Mouse (Mus musculus): ENCODE measurements at regions not wholly inside any gene's neighbourhood (a gene's known extent, or its start where the extent isn't known, plus 50 kb on each side); places are given as distances from the start of the nearest gene placed in this dataset.

DNA sequence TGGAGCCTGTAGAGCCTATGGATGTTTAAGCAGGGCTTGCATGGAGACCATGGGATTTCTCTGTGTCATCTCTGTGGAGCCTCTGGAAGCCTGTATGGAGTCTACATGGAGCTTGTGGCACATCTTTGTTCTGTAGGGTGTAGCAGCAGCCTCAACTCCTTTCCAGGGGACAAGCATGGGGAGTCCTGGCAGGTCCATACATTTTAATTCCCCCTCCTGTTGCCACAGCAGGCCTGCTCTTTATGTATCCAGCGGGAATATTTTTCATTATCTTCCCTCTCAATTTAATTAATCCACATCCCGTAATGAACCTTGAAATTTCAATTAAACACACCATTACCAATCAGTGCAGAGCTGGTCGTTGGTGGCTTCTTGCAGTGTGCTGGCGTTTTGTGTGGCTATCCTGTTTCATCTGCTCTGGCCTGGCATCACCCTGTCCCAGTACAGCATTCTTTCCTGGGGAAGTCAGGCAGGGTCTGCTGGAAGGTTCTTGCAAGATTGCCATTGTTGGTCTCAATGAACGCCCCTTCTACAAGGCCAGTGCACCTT is 81.8 kb upstream of the Hdac4 start:
- no peak for DNase-seq (ENCODE audit: low spot score)

DNA sequence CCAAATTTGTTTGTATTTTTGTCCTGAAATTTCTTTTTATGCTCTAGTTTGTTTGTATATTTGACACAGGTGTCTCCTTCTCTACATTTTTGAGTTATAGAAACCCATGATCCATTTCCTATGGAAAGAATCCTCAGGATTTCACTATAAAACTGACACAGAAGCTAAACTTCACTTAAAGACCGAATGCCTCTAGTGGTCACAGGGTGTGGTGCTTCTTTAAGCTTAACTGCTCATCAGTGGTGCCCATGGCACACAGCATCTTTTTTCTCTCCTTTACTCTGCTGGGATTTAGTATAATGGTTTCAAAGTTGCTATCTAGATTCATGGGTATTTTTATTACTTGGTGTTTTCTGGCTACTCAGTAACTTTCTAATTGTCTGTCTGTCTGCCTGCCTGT is 79.9 kb upstream of the Hdac4 start:
- DNase-seq (ENCODE audit: low spot score): no peak

DNA sequence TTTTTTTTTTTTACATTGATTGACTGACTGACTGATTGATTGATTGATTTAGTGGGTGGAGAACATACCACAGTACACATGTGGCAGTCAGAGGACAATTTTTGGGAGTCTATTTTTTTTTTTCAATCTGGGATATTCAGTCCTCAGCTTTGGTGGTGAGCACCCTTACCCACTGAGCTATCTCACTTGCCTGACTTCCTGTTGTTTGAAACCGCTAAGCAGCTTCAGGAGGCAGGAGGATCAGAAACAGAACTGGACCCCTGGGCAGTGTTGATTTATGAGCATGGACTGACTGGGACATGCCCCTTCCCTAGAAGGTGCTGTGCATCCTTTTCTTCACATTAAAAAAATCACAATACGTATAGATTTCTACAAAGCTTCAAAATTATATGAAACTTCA is 78.3 kb upstream of the Hdac4 start:
- DNase-seq (ENCODE audit: low spot score): no peak

DNA sequence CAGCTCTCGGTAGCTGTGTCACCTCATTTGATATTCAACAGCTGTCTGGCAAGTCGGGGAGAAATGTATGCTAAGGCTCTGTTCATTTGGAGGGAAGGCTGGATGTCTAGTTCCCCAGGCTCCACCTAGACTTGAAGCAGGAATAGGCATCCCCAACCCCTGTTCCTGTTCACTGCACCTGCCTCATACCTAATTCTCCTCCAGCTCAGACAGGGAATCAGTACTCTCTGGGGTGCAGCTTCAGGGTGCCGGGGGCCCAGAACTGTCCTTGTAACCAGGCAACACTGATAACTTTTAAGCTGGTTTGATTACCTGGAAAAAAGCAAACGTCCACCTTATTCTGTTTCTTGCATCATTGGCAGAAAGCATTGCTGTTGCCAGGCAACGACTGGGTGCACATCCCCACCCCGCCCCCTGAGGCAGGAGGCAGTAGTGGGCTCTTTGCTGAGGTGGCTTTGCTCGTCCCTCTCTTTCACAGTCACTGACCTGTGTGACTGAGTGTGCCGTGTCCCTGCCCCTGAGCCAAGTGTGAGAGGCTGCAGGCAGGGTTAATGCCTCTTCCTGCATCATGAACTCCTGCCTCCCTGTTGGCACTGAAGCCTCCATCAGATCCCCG is 76.3 kb upstream of the Hdac4 start:
- no peak for DNase-seq (ENCODE audit: low spot score)

DNA sequence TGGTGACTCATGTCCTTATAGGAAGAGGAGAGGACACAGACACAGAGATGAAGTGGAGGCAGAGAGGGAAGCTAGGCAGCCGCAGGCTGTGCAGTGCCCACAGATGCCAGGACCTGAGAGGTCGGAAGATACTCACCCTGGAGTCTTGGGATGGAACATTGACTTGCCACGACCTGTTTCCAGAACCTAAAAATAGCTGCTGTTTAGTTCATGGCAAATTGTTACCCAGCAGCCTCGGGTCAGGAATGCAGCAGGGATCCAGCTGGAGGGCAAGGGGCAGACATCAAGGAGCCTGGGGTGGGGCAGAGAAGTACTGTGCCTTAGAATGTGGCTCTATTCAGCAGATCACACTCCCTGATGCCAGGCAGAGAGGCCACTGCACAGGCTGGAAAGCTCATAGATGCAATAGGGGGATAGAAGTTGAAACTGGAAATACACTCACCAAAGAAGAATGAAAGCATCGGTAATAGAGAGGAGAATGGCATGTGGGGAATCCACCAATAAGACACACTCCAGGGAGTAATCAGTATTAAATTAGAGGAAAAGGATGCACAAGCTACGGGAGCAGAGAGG is 75.1 kb upstream of the Hdac4 start:
- no peak for DNase-seq (ENCODE audit: low spot score)

DNA sequence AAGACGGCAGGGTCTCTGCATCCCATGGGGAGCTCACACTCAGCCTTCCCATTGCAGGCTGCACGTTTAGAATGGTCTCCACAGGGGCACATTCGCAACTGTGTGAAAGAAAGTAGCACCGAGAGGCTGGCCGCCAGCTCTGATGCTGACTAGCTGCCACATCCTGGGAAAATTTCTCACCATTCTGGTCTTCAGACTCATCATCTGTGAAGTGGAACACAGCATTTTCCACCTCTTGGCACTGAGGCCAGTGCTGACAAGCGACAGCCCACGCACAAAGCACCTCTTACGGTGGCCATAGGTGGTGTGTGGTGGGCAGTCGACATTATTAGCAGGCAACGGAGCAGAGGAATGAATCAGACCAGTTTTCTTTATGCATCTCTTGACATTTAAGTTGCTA is 74.0 kb upstream of the Hdac4 start:
- DNase-seq (ENCODE audit: low spot score): no peak

DNA sequence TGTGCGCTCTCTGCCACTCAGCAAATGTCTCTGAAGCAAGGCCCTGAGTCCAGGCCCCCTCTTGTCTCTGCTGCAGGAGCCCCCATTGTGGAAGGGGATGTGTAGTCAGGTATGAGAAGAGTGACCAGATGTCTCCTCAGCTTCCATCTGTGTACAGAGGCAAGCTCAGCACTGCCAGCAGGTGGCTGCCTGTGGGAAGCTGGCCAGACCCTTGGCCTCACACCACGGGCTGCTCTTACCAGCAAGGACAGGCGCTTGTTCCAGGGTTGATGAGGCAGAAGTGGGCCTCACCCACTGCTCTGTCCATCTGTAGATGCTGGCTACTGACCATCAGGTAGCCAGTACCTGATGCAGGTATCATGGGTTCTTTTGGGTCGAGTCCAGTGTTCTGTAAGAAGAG is 69.4 kb upstream of the Hdac4 start:
- no peak for DNase-seq (ENCODE audit: low spot score)

DNA sequence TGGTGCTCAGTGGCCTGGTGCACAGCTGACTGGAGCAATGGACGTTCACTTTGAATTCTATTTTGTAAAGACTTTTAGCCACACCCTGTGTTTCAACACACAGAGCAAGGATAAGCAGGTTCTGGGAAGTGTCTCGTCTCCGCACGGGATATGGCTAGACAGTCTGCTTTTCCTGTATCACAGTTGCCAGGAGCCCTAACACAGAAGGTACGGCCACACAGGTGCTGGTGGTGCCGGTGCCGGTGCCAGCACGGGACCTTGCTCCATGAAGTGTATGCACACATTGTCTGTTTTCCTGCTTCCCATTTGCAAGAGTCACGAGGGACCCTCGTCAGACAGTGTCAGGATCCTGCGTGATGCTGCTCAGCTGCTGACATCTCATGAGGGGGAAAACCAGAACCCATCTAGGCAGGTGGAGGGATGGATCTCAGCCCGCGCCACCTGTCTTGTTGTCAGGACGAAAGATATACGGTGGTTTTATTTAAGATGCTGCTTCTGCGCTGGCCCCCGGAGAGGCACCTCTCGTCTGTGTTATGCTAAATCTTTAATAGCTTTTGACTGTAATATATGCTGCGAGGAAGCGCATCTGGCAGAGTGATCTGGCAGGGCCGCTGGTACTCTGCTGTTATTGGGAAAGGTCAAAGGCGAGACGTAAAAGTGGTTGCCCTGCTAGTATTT is 64.4 kb upstream of the Hdac4 start:
- DNase-seq (ENCODE audit: low spot score): no peak

DNA sequence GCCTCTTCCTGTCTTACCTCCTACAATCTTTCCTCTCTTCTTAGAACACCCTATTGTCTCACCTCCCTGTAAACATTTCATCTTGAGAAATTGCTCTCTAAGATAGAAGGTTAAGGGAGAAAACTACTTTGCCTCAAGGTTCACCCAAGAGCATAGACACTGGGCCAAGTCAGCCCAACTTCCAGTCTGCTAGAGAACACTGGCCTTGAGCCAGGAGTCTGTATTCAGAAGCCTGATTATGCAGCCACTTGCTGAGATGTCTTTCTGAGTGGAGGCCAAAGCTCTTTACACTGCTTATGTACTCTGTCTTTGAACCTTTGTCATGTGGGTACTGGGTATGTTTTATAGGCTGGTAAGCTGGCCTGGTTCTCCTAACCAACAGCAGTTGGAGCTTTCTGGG is 62.5 kb upstream of the Hdac4 start:
- DNase-seq (ENCODE audit: low spot score): no peak

DNA sequence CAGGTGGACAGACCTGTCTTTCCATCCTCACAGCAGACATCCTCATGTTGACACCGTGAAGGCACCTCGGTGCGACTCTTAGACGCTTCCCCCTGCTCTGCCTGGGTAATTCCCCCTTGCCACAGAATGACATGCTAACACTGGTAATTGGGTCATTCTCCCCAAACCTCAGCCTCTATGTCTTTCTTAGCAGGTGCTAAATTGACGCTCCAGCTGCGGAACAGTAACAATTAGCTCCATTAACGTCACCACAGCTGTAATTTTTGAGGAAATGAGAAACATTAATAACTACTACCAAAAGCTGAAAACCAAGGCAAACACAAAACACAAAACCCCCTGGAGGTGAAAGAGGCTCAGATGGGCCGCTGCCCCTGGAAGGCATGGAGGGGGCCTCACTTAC is 57.6 kb upstream of the Hdac4 start:
- no peak for DNase-seq (ENCODE audit: low spot score)

DNA sequence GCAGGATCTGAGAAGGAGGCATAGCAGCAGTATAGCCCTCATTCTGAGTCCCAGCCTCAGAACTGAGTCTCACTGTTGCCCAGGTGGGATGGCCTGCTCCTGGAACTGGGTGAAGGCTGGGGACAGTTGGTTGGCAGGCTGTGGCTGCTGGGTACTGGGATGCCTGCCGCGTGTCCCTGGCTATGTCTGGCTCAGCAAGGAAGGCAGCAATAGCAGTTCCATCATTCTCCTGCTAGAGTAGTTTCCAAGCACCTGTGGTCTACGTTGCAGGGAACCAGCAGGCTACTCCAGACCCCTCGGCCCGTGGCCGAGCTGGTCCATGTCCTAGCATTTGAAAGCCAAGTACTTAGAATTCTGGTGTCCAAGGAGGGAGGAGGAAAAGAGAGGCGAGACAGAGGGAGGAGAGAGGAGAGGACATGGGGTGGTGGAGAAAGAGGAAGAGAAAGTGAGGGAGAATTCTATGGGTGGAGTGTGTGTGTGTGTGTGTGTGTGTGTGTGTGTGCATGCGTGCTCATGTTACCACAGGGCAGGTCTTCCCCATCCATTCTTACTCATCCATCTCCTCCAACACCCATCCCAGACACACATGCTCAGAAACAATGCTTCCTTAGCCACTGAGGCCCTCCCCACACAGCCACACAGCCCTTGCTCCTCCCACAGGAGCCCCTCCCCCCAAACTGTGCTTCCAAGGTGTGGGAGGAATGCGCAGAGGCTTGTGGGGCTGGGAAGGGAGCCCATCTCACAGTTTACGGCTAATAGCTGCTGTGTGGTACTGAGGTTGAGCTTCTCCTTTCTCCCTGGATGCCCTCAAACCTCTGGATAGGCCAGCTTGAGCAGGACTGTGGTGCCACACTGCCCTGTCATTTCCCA is 55.3 kb upstream of the Hdac4 start:
- no peak for DNase-seq (ENCODE audit: low spot score)

Measured in c-Kit-positive CD71-positive TER-119-positive erythroid progenitor cells, embryonic 14.5 days (primary cell).